Mouse (Mus musculus) kidney, adult 2 months (tissue): ENCODE results near the gene Cemip2. TPM values are rescaled to one million over a fixed set of nuclear protein-coding genes. Genes with fewer than 3 reads are reported as not detected.

Experiments
- DNase-seq: peaks from one replicate; pipeline ENCODE4 v3.0.0; 2021
- H3K27ac ChIP-seq: fragments of 200-500 bp; 2 replicates; pipeline ENCODE4 v1.5.1; 2012; ENCODE audit warnings: low read depth, low read length, control low read depth, inconsistent platforms; ENCODE audit not compliant: insufficient read depth
- H3K27me3 ChIP-seq: fragments of 200-500 bp; replicated peaks from 2 replicates; pipeline ENCODE4 v1.6.1; 2012; ENCODE audit warnings: mild to moderate bottlenecking, moderate library complexity, low read length, inconsistent platforms; ENCODE audit not compliant: control insufficient read depth, insufficient read depth
- H3K36me3 ChIP-seq: fragments of 200-500 bp; 2 replicates; pipeline ENCODE4 v1.6.1; 2012; ENCODE audit warnings: mild to moderate bottlenecking, moderate library complexity, low read length, inconsistent platforms; ENCODE audit not compliant: control insufficient read depth, insufficient read depth
- H3K4me1 ChIP-seq: fragments of 200-500 bp; 2 replicates; pipeline ENCODE4 v1.6.1; 2011; ENCODE audit warnings: low read length; ENCODE audit not compliant: control insufficient read depth, insufficient read depth
- H3K4me3 ChIP-seq: fragments of 200-500 bp; 2 replicates; pipeline ENCODE4 v1.5.1; 2011; ENCODE audit warnings: mild to moderate bottlenecking, low read depth, low read length, control low read depth; ENCODE audit not compliant: insufficient read depth
- CTCF ChIP-seq: fragments of 200-500 bp; conservative IDR thresholded peaks from 2 replicates; pipeline ENCODE4 v1.5.1; 2011; ENCODE audit warnings: low read depth, mild to moderate bottlenecking, control low read depth, low read length, moderate library complexity, mixed read lengths; ENCODE audit not compliant: insufficient read depth, insufficient read length
- POLR2A ChIP-seq: fragments of 200-500 bp; IDR thresholded peaks from one replicate; pipeline ENCODE4 v1.6.1; 2011; ENCODE audit warnings: low read depth, low read length, control low read depth
- WGBS: fragments of 180-500 bp; shearing (Covaris S2); methylation state at CpG from one replicate; pipeline ENCODE4 v1.1.7; 2018; 5-methylcytosine and 5-hydroxymethylcytosine counted together
- polyA plus RNA-seq: library from polyadenylated mRNA; depleted of rRNA; stranded (reverse); fragments of >200 nt; gene quantifications from 2 replicates; pipeline ENCODE4 v1.2.3, GENCODE M21; 2012

Cemip2 gene
- polyA plus RNA-seq, 1 experiment = 6.9 TPM

- DNase-seq = peak; percentile 49
- Histone ChIP-seq H3K27ac (peak overlapping the region; percentile 76), H3K27me3 (no peaks in the 10 kb centered on the region), H3K4me3 (no peak overlapping the region), H3K36me3 (peaks cover 2% of the 10 kb centered on the region; the same call in 1 of the 2 replicates), H3K4me1 (peaks cover 3% of the 10 kb centered on the region; the same call in 1 of the 2 replicates)
- 43% methylated on average over 5 of the region's 5 CpGs for WGBS
- TF ChIP-seq CTCF (no peak), POLR2A (no peak)
Observed at GRCm38 (mm10) chr19:21824146-21824545, 46.0 kb downstream of the Cemip2 start.

DNA sequence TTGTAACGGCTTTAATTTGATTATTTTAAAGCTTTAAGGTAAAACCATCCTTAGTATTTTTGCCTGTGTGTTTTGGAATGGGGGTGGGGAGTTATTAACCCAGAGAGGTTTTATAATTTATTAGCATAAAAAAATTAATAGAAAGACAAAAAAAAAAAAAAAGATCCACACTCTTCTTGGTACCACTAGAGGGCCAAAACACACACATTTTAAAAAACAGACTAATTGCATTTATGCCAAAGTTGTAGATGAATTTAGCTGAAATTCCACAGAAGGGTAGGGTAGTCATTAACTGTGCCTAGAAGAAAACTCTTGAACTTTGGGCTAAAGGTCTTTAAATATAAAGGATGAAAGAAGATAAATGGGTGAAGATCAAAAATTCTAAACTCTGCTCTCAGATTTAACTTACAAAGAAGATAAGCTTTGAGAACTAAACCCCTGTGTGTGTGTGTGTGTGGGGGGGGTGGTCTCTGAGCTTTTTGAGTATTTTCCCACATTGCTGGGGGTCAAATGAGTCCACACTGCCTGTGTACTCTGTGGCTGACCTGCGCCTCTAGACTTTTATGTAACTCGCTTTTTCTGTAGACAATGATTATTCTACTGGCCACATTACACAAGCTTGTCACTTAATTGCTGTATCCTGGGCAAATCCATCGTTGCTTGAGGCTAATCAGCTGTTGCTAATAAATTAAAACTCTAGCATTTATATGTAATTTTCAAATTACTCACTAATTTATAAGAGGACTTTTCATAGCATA lies 47.2 kb downstream of the Cemip2 start:
- no peaks in the 10 kb centered on the region for H3K27me3 ChIP-seq
- H3K36me3 ChIP-seq = peaks cover 2% of the 10 kb centered on the region; the same call in 1 of the 2 replicates
- no peak for TF ChIP-seq CTCF
- no peak for TF ChIP-seq POLR2A
- peaks cover 3% of the 10 kb centered on the region; the same call in 1 of the 2 replicates for H3K4me1 ChIP-seq
- WGBS = 47% methylated on average over 4 of the region's 4 CpGs
- peak overlapping the region; percentile 60 for H3K27ac ChIP-seq
- peak; percentile 62 for DNase-seq
- no peak overlapping the region for H3K4me3 ChIP-seq

DNA sequence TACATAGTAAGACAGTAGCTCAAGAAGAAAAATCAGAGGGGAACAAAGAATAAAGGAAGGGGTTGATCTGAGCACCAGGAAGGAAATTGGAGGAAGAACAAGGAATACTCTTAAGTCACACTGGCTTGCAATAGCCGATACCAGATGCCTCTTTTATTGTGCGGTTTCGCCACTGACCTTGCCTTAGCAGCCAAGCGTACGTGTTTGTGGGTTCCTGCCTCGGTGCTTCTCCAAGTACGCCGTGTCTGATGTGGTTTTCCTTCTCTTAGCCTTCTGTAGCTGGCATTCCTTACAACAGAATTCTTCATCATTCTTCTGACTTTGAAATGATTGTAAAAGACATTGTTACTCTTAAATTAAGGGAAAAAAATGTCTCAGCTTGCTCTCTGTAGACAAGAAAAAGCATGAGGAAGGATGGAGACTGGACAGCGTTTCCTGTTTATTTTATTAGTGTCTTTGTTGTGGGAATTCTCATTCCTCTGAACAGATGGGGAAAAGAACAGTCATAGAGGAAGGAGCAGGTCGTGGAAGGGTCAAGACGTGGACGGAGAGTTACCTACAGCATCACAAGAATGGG lies 55.4 kb downstream of the Cemip2 start:
- Histone ChIP-seq H3K27ac (peak overlapping the region; percentile 88), H3K36me3 (peaks cover 17% of the 10 kb centered on the region), H3K27me3 (no peaks in the 10 kb centered on the region), H3K4me3 (no peak overlapping the region), H3K4me1 (no peaks in the 10 kb centered on the region)
- peak; percentile 56 for DNase-seq
- TF ChIP-seq POLR2A = no peak
- TF ChIP-seq CTCF = no peak
- 72% methylated on average over 12 of the region's 12 CpGs for WGBS

- WGBS = 72% methylated on average over 7 of the region's 7 CpGs
- Histone ChIP-seq H3K27ac (peak overlapping the region; percentile 59; the same call in 1 of the 2 replicates), H3K36me3 (peaks cover 17% of the 10 kb centered on the region), H3K4me1 (no peaks in the 10 kb centered on the region), H3K4me3 (no peak overlapping the region), H3K27me3 (no peaks in the 10 kb centered on the region)
- no peak for DNase-seq
- no peak for TF ChIP-seq POLR2A
- TF ChIP-seq CTCF = no peak
Observed at GRCm38 (mm10) chr19:21834952-21835351, 56.8 kb downstream of the Cemip2 start.

DNA sequence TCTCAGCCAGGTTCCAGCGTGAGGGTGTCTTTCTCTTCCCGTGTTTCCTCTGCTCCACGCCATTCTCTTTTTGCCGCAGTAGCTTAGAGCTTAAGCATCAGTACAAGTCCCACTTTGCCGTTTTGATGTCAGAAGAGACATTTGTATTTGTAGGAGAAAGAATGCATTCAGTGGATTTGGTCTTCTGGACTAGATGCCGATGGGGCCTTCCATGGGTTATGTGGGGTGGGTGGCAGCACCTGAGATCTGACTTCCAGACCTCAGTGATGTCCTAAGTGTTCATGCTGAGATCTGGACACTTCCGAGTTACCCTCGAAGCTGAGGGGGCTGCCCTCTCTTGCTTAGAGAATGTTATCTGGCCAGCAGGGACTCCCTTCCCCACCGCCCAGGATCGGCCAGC lies 72.6 kb downstream of the Cemip2 start:
- no peak for DNase-seq
- H3K27me3 ChIP-seq = no peaks in the 10 kb centered on the region
- peaks cover 2% of the 10 kb centered on the region for H3K36me3 ChIP-seq
- H3K4me3 ChIP-seq = no peak overlapping the region
- no peak overlapping the region for H3K27ac ChIP-seq
- H3K4me1 ChIP-seq = no peaks in the 10 kb centered on the region; the same call in 1 of the 2 replicates
- 90% methylated on average over 10 of the region's 10 CpGs for WGBS
- TF ChIP-seq CTCF (no peak), POLR2A (no peak)

DNA sequence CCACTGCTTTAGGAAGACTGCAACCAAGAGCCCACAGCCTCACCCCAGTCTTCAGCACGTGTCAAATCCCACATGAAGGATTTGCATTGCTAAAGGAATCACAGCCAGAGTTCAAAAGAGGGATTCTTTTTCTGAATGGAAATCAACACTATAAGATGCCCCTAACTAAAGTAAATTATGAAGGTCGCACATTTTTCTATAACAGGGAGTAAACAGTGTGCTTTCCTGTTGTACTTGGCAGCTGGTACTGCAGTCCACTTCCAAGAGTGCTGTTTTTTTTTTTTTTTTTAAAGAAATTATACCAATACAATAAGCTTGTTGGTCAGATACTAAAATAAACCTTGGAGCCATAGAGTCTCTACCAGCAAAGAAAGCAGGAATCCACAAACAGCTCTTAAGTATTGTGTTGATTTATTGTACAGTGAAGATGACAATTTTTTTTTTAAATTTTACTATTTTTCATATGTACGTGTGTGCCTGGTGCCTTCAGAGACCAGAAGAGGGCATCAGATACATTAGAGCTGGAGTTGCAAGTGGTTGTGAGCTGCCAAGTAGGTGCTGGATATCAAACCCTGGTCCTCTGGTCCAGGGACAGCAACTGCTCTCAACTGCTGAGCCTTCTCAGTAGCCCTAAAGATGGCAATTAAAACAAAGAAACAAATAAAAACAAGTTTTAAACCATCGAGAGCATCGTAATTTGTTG lies 76.5 kb downstream of the Cemip2 start:
- Histone ChIP-seq H3K4me3 (no peak overlapping the region), H3K27ac (no peak overlapping the region), H3K36me3 (peaks cover 8% of the 10 kb centered on the region), H3K27me3 (no peaks in the 10 kb centered on the region), H3K4me1 (no peaks in the 10 kb centered on the region; the same call in 1 of the 2 replicates)
- 82% methylated on average over 5 of the region's 5 CpGs for WGBS
- TF ChIP-seq CTCF = no peak
- DNase-seq = peak; percentile 30
